Mouse (Mus musculus) stomach, embryonic 16.5 days (tissue): ENCODE results near the gene Cryba1. TPM values are rescaled to one million over a fixed set of nuclear protein-coding genes. Genes with fewer than 3 reads are reported as not detected.

Source experiments
- ATAC-seq: fragments of 200-750 bp; cut with Nextera tagmentation; 2 replicates; pipeline ENCODE4 v1.8.0; 2017; ENCODE audit warnings: moderate number of reproducible peaks, moderate TSS enrichment; ENCODE audit not compliant: insufficient read depth, low FRiP score
- H3K27ac ChIP-seq: fragments of 300-500 bp; sonication (generic); 2 replicates; pipeline ENCODE4 v1.5.1; 2014; ENCODE audit warnings: low read length
- H3K27me3 ChIP-seq: fragments of 300-500 bp; sonication (generic); 2 replicates; pipeline ENCODE4 v1.6.1; 2014; ENCODE audit warnings: low read length, control low read depth, mixed read lengths; ENCODE audit not compliant: control insufficient read depth, insufficient read depth
- H3K36me3 ChIP-seq: fragments of 300-500 bp; sonication (generic); 2 replicates; pipeline ENCODE4 v1.6.1; 2014; ENCODE audit warnings: low read length; ENCODE audit not compliant: control insufficient read depth, insufficient read depth
- H3K4me1 ChIP-seq: fragments of 300-500 bp; sonication (generic); 2 replicates; pipeline ENCODE4 v1.6.1; 2014; ENCODE audit warnings: low read length, control low read depth, mixed read lengths; ENCODE audit not compliant: control insufficient read depth, insufficient read depth
- H3K4me2 ChIP-seq: fragments of 300-500 bp; sonication (generic); 2 replicates; pipeline ENCODE4 v1.6.1; 2014; ENCODE audit warnings: low read depth, low read length, mixed read lengths
- H3K4me3 ChIP-seq: fragments of 300-500 bp; sonication (generic); replicated peaks from 2 replicates; pipeline ENCODE4 v1.5.1; 2014; ENCODE audit warnings: mild to moderate bottlenecking, low read length
- H3K9ac ChIP-seq: fragments of 300-500 bp; sonication (generic); 2 replicates; pipeline ENCODE4 v1.6.1; 2014; ENCODE audit warnings: low read length
- H3K9me3 ChIP-seq: fragments of 300-500 bp; sonication (generic); replicated peaks from 2 replicates; pipeline ENCODE4 v1.6.1; 2016; ENCODE audit warnings: low read length, control low read depth; ENCODE audit not compliant: control insufficient read depth
- WGBS: fragments of 180-500 bp; shearing (Covaris S2); extraction: QIAGEN DNeasy Blood & Tissue Kit; methylation state at CpG from one replicate; pipeline ENCODE4 v1.1.7; 2014; 5-methylcytosine and 5-hydroxymethylcytosine counted together
- polyA plus RNA-seq: library from polyadenylated mRNA; unstranded; fragments of >200 nt; fragmentation: Nextera tagmentation; extraction: Ambion mirVana; gene quantifications from 2 replicates; pipeline ENCODE4 v1.2.1, GENCODE M21; 2015

Gene Cryba1
- polyA plus RNA-seq: not detected in 2 replicates

GRCm38 (mm10) chr11:77725183-77725582, at the start of gene Cryba1:
Gene Cryba1 (minus strand): TSS chr11:77725283.
- Histone ChIP-seq H3K9ac (no peak within 1 kb of the TSS), H3K4me2 (no peak within 1 kb of the TSS), H3K4me1 (no peaks in the 10 kb centered on the region), H3K27ac (no peak within 1 kb of the TSS), H3K27me3 (no peaks in the 10 kb centered on the region), H3K9me3 (no peaks in the 10 kb centered on the region), H3K4me3 (no peak within 1 kb of the TSS), H3K36me3 (no peaks in the 10 kb centered on the region)
- no peak for ATAC-seq
- WGBS: 64% methylated on average over 7 of the region's 7 CpGs

- ATAC-seq: peak; percentile 90
- no peaks in the 10 kb centered on the region for H3K9me3 ChIP-seq
- H3K27me3 ChIP-seq: no peaks in the 10 kb centered on the region
- 0 out of 2 replicates have a peak overlapping the region, but pooled peaks have one; percentile 9 for H3K4me2 ChIP-seq
- H3K4me1 ChIP-seq: peaks cover 13% of the 10 kb centered on the region; the same call in 1 of the 2 replicates
- H3K4me3 ChIP-seq: no peak overlapping the region
- H3K27ac ChIP-seq: peak overlapping the region; percentile 93
- 42% methylated on average over 8 of the region's 8 CpGs for WGBS
- H3K36me3 ChIP-seq: no peaks in the 10 kb centered on the region
- H3K9ac ChIP-seq: peak overlapping the region; percentile 35; the same call in 1 of the 2 replicates
These were observed 47.0 kb upstream of the Cryba1 start for GRCm38 (mm10) chr11:77771879-77772713.

GRCm38 (mm10) chr11:77770346-77770745, 45.3 kb upstream of the Cryba1 start:
- peaks cover 24% of the 10 kb centered on the region for H3K4me1 ChIP-seq
- no peaks in the 10 kb centered on the region for H3K9me3 ChIP-seq
- WGBS: 70% methylated on average over 8 of the region's 8 CpGs
- H3K27ac ChIP-seq: no peak overlapping the region
- no peaks in the 10 kb centered on the region for H3K27me3 ChIP-seq
- no peak for ATAC-seq
- H3K4me2 ChIP-seq: no peak overlapping the region
- no peak overlapping the region for H3K4me3 ChIP-seq
- H3K36me3 ChIP-seq: no peaks in the 10 kb centered on the region
- H3K9ac ChIP-seq: no peak overlapping the region

- no peak overlapping the region for H3K27ac ChIP-seq
- no peaks in the 10 kb centered on the region for H3K27me3 ChIP-seq
- H3K4me1 ChIP-seq: peaks cover 30% of the 10 kb centered on the region
- no peaks in the 10 kb centered on the region for H3K9me3 ChIP-seq
- H3K4me3 ChIP-seq: no peak overlapping the region
- H3K36me3 ChIP-seq: no peaks in the 10 kb centered on the region
- no peak for ATAC-seq
- no peak overlapping the region for H3K4me2 ChIP-seq
- no peak overlapping the region for H3K9ac ChIP-seq
- 78% methylated on average over 4 of the region's 4 CpGs for WGBS
These were observed 44.4 kb upstream of the Cryba1 start for GRCm38 (mm10) chr11:77769496-77769895.

GRCm38 (mm10) chr11:77766351-77767001, 41.4 kb upstream of the Cryba1 start:
- Histone ChIP-seq H3K4me1 (peaks cover 35% of the 10 kb centered on the region), H3K4me3 (peak overlapping the region; percentile 48), H3K27ac (peak overlapping the region; percentile 73), H3K4me2 (peak overlapping the region; percentile 64), H3K36me3 (no peaks in the 10 kb centered on the region), H3K9ac (peak overlapping the region; percentile 69), H3K27me3 (no peaks in the 10 kb centered on the region), H3K9me3 (no peaks in the 10 kb centered on the region)
- peak; percentile 68 for ATAC-seq
- 3% methylated on average over 35 of the region's 35 CpGs for WGBS

- H3K4me1 ChIP-seq: peaks cover 35% of the 10 kb centered on the region
- 45% methylated on average over 4 of the region's 4 CpGs for WGBS
- 0 out of 2 replicates have a peak overlapping the region, but pooled peaks have one; percentile 9 for H3K4me3 ChIP-seq
- H3K9ac ChIP-seq: peak overlapping the region; percentile 36; the same call in 1 of the 2 replicates
- ATAC-seq: peak; percentile 14; the same call in 1 of the 2 replicates
- no peaks in the 10 kb centered on the region for H3K9me3 ChIP-seq
- H3K4me2 ChIP-seq: peak overlapping the region; percentile 64
- peak overlapping the region; percentile 73 for H3K27ac ChIP-seq
- no peaks in the 10 kb centered on the region for H3K27me3 ChIP-seq
- H3K36me3 ChIP-seq: no peaks in the 10 kb centered on the region
These were observed 40.3 kb upstream of the Cryba1 start for GRCm38 (mm10) chr11:77765459-77765777.

GRCm38 (mm10) chr11:77764694-77765458, 39.8 kb upstream of the Cryba1 start:
- 47% methylated on average over 9 of the region's 9 CpGs for WGBS
- Histone ChIP-seq H3K9me3 (no peaks in the 10 kb centered on the region), H3K4me1 (peaks cover 35% of the 10 kb centered on the region), H3K4me2 (peak overlapping the region; percentile 74), H3K9ac (peak overlapping the region; percentile 96; the same call in 1 of the 2 replicates), H3K27ac (peak overlapping the region; percentile 90), H3K27me3 (no peaks in the 10 kb centered on the region), H3K36me3 (no peaks in the 10 kb centered on the region), H3K4me3 (peak overlapping the region; percentile 91; the same call in 1 of the 2 replicates)
- ATAC-seq: peak; percentile 3; the same call in 1 of the 2 replicates

- Histone ChIP-seq H3K36me3 (no peaks in the 10 kb centered on the region), H3K4me2 (peak overlapping the region; percentile 74), H3K27ac (peak overlapping the region; percentile 90), H3K27me3 (no peaks in the 10 kb centered on the region), H3K4me3 (peak overlapping the region; percentile 91), H3K9ac (peak overlapping the region; percentile 96), H3K9me3 (no peaks in the 10 kb centered on the region), H3K4me1 (peaks cover 35% of the 10 kb centered on the region)
- 8% methylated on average over 26 of the region's 26 CpGs for WGBS
- peak; percentile 39 for ATAC-seq
These were observed 38.7 kb upstream of the Cryba1 start for GRCm38 (mm10) chr11:77763673-77764340.
